8 mouse cellular contexts compared by ENCODE assay signal in genomic region chr8:13644155-13644554, GRCm38 (mm10). TPM values are rescaled to one million over a fixed set of nuclear protein-coding genes. Genes with fewer than 3 reads are reported as not detected.
DNase-seq lines count a peak whose midpoint lies in the region; ATAC-seq lines count a peak whose summit lies in the region.

No protein-coding gene starts in this region.

- 18% methylated on average over 6 of the region's 6 CpGs for WGBS in forebrain, embryonic 14.5 days
- 10% methylated on average over 6 of the region's 6 CpGs for WGBS in hindbrain, embryonic 12.5 days
- WGBS in liver, embryonic 16.5 days (ENCODE audit: insufficient replicate concordance) = 25% methylated on average over 6 of the region's 6 CpGs

- H3K9me3 ChIP-seq in forebrain, embryonic 14.5 days (replicated peaks; ENCODE audit: control insufficient read depth, low read length) = no peaks in the 10 kb centered on the region
- no peaks in the 10 kb centered on the region for H3K9me3 ChIP-seq in hindbrain, embryonic 12.5 days (replicated peaks)
- H3K9me3 ChIP-seq in liver, embryonic 16.5 days (replicated peaks; ENCODE audit: control insufficient read depth, low read length) = no peaks in the 10 kb centered on the region

- ATAC-seq in forebrain, embryonic 14.5 days = no peak
- no peak for ATAC-seq in hindbrain, embryonic 12.5 days (ENCODE audit: low FRiP score)
- 0 out of 2 replicates have a peak, but pooled peaks have one; percentile 6 for ATAC-seq in liver, embryonic 16.5 days (ENCODE audit: low read depth)

- no peak overlapping the region for H3K4me2 ChIP-seq in forebrain, embryonic 14.5 days (ENCODE audit: low read length)
- H3K4me2 ChIP-seq in hindbrain, embryonic 12.5 days (replicated peaks) = peak overlapping the region; percentile 19
- H3K4me2 ChIP-seq in liver, embryonic 16.5 days (ENCODE audit: low read depth, low read length) = no peak overlapping the region

- peaks cover 36% of the 10 kb centered on the region for H3K4me1 ChIP-seq in forebrain, embryonic 14.5 days (ENCODE audit: control insufficient read depth, insufficient read depth, low read length)
- peaks cover 53% of the 10 kb centered on the region for H3K4me1 ChIP-seq in hindbrain, embryonic 12.5 days
- H3K4me1 ChIP-seq in liver, embryonic 16.5 days (ENCODE audit: control insufficient read depth, low read depth, low read length) = peaks cover 7% of the 10 kb centered on the region

- peak; percentile 68 for DNase-seq in cerebellum, adult 9-10 months
- no peak for DNase-seq in cerebellum, postnatal 4 days (ENCODE audit: low spot score in 2 of 2)
- DNase-seq in Muller cell, postnatal 12 days (ENCODE audit: inconsistent ontology term) = peak; percentile 86
- DNase-seq in forebrain, embryonic 14.5 days (ENCODE audit: low spot score) = no peak
- peak; percentile 69 for DNase-seq in right cerebral cortex, postnatal 25 days
- DNase-seq in ovary, postnatal 36 days (ENCODE audit: low spot score) = no peak

- no peaks in the 10 kb centered on the region for H3K27me3 ChIP-seq in forebrain, embryonic 14.5 days (replicated peaks; ENCODE audit: control insufficient read depth, insufficient read depth, low read length)
- H3K27me3 ChIP-seq in hindbrain, embryonic 12.5 days = no peaks in the 10 kb centered on the region
- no peaks in the 10 kb centered on the region for H3K27me3 ChIP-seq in liver, embryonic 16.5 days (ENCODE audit: control insufficient read depth, insufficient read depth, low read depth, low read length)

- peak overlapping the region; percentile 39; the same call in 1 of the 2 replicates for H3K27ac ChIP-seq in forebrain, embryonic 14.5 days (ENCODE audit: low read depth, low read length)
- H3K27ac ChIP-seq in hindbrain, embryonic 12.5 days = peak overlapping the region; percentile 64
- H3K27ac ChIP-seq in liver, embryonic 16.5 days (ENCODE audit: low read length) = no peak overlapping the region; the same call in 1 of the 2 replicates

- no peak overlapping the region for H3K4me3 ChIP-seq in forebrain, embryonic 14.5 days (ENCODE audit: low read depth, low read length)
- no peak overlapping the region for H3K4me3 ChIP-seq in hindbrain, embryonic 12.5 days
- no peak overlapping the region for H3K4me3 ChIP-seq in liver, embryonic 16.5 days (ENCODE audit: low read depth, low read length)

- no peak overlapping the region for H3K9ac ChIP-seq in forebrain, embryonic 14.5 days (ENCODE audit: low read length)
- no peak overlapping the region for H3K9ac ChIP-seq in hindbrain, embryonic 12.5 days
- no peak overlapping the region for H3K9ac ChIP-seq in liver, embryonic 16.5 days (ENCODE audit: low read depth, low read length)

- no peaks in the 10 kb centered on the region for H3K36me3 ChIP-seq in forebrain, embryonic 14.5 days (ENCODE audit: control insufficient read depth, insufficient read depth, low read length)
- no peaks in the 10 kb centered on the region for H3K36me3 ChIP-seq in hindbrain, embryonic 12.5 days
- no peaks in the 10 kb centered on the region for H3K36me3 ChIP-seq in liver, embryonic 16.5 days (ENCODE audit: control insufficient read depth, insufficient read depth)

RNA-seq across cellular contexts. Expression of gene Rasa3, which starts 33.2 kb away (rescaled TPM):
- 17.3 and 22.3 TPM in 2 replicates for polyA plus RNA-seq in forebrain, embryonic 14.5 days (2014; fragmentation: Nextera tagmentation; extraction: Ambion mirVana)
- 30.0 and 31.4 TPM in 2 replicates for polyA plus RNA-seq in hindbrain, embryonic 12.5 days (2016; fragmentation: Nextera tagmentation; extraction: Ambion mirVana)
- 16.6 and 19.2 TPM in 2 replicates for polyA plus RNA-seq in liver, embryonic 16.5 days (2015; fragmentation: Nextera tagmentation; extraction: Ambion mirVana)

Comparison
In these comparisons a context has a peak if more than half of its experiments do, and no peak if none do; other contexts are left out.
1. DNase-seq: peak in cerebellum, adult 9-10 months (single experiment), Muller cell, postnatal 12 days (single experiment) and right cerebral cortex, postnatal 25 days (single experiment); none in cerebellum, postnatal 4 days (0 of 2), forebrain, embryonic 14.5 days (single experiment) and ovary, postnatal 36 days (single experiment).